Mouse (Mus musculus) liver, embryonic 14.5 days (tissue): ENCODE results near the gene Ercc6.

Experiments used
- CTCF ChIP-seq: IDR thresholded peaks from 2 replicates; pipeline ENCODE4 v1.5.1; 2016; ENCODE audit warnings: antibody characterized with exemption, low read depth, control low read depth
- EP300 ChIP-seq: IDR thresholded peaks from 2 replicates; pipeline ENCODE4 v1.6.1; 2016; ENCODE audit warnings: antibody characterized with exemption, low read depth

DNA sequence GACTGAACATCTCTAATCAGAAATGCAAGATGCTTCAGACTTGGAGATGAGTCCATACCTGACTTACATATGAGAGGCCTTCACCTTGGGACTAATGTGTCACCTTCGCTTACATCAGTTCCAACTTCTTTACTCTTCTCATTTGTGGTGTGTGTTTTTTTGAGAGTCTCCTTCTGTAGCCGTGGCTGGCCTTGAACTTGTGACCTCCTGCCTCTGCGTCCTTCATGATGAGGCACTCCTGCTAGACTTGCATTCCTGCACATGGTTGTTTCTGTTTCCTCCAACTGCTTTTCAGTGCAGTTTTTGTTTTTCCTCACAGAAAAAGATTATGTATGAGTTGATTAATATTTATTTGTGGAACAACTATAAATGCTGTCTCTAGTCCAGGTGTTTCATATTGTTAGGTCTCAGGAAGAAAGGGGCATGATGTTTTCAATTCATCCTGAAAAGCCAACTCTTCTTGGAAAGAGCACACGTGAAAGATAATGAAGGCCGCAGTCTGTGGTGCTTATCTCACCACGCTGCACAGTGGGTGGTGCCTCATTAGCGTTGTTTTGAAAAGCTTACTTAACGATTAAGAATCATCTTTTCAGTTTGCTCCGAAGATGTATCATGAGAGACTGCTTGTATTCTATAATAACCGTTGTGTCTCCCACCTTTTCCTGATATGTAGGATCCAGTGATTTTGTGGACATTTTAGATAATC, 40.0 kb downstream of the Ercc6 start:
- TF ChIP-seq EP300, result no peak
- no peak for TF ChIP-seq CTCF
